Mouse (Mus musculus): ENCODE data around the gene Cdc42ep2. TPM values are rescaled to one million over a fixed set of nuclear protein-coding genes. Genes with fewer than 3 reads are reported as not detected.

The Cdc42ep2 gene
- polyA plus RNA-seq (2014; fragmentation: Nextera tagmentation; extraction: Ambion mirVana): 16.7 and 17.4 TPM in 2 replicates

DNA sequence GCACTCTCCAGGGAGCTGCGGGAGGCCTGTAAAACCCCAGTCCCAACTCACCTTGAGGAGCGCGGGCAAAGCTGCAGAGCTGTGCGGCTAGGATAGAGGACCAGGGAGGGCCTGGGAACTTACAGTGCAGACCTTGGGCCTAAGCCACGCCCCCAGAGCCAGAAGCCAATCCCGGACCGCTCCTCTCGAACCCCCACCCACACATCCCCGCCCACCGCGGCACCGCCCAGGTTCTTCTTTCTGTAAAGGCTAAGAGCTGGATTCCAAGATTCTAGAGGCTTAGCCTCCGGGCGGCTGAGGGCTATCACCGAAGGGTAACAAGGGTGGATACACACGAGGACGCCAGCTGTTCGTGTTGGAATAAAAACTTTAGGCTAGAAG lies at the start of gene Cdc42ep2:
Gene Cdc42ep2 (minus strand): TSS at position 104 of the 381 bp plus-strand sequence.
- Histone ChIP-seq H3K4me2 (ENCODE audit: low read depth, low read length) (peak within 1 kb of the TSS; percentile 96), H3K4me3 (ENCODE audit: low read depth, low read length) (peak within 1 kb of the TSS; percentile 66), H3K4me1 (ENCODE audit: control insufficient read depth, insufficient read depth, low read length) (peaks cover 6% of the 10 kb centered on the region; the same call in 1 of the 2 replicates), H3K27me3 (ENCODE audit: control insufficient read depth, insufficient read depth, low read length) (no peaks in the 10 kb centered on the region), H3K9me3 (ENCODE audit: control insufficient read depth, low read length) (no peaks in the 10 kb centered on the region), H3K36me3 (ENCODE audit: control insufficient read depth, insufficient read depth, low read length) (no peaks in the 10 kb centered on the region), H3K27ac (ENCODE audit: low read depth, low read length) (peak within 1 kb of the TSS; percentile 74), H3K9ac (replicated peaks; ENCODE audit: low read depth, low read length) (peak within 1 kb of the TSS; percentile 65)
- whole genome bisulfite sequencing: under 1% methylated on average over 18 of the region's 18 CpGs
- ATAC-seq (ENCODE audit: low read depth): peak; percentile 95

- no peak for ATAC-seq (ENCODE audit: low read depth)
- no peaks in the 10 kb centered on the region for H3K36me3 ChIP-seq (ENCODE audit: control insufficient read depth, insufficient read depth, low read length)
- peaks cover 9% of the 10 kb centered on the region for H3K4me1 ChIP-seq (ENCODE audit: control insufficient read depth, insufficient read depth, low read length)
- no peaks in the 10 kb centered on the region for H3K9me3 ChIP-seq (ENCODE audit: control insufficient read depth, low read length)
- no peak overlapping the region for H3K4me2 ChIP-seq (ENCODE audit: low read depth, low read length)
- H3K4me3 ChIP-seq (ENCODE audit: low read depth, low read length): no peak overlapping the region
- no peak overlapping the region for H3K9ac ChIP-seq (replicated peaks; ENCODE audit: low read depth, low read length)
- no peak overlapping the region for H3K27ac ChIP-seq (ENCODE audit: low read depth, low read length)
- no peaks in the 10 kb centered on the region for H3K27me3 ChIP-seq (ENCODE audit: control insufficient read depth, insufficient read depth, low read length)
- WGBS: 93% methylated on average over 10 of the region's 10 CpGs
These were observed 43.0 kb upstream of the Cdc42ep2 start for GRCm38 (mm10) chr19:5967664-5968063.

DNA sequence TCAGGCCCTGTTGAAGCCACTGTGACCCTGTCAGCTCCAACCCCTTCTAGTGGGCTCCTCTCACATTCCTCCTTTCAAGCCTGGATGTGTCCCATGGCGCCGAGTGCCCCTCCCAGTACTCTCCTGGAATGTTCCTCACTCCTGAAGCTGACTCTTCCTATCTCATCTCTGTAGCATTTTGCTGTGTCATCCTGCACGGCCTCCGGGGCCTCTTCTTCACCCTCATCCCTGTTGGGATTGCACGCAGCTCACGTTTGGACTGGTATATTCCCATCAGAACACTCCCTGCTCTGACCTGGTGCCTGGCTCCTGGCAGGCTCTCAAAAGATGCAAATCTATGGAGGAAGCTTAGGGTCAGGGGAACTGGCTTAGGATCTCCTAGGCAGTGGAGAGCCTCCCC lies 42.2 kb upstream of the Cdc42ep2 start:
- H3K4me3 ChIP-seq (ENCODE audit: low read depth, low read length): no peak overlapping the region
- ATAC-seq (ENCODE audit: low read depth): no peak
- H3K4me2 ChIP-seq (ENCODE audit: low read depth, low read length): no peak overlapping the region
- H3K27ac ChIP-seq (ENCODE audit: low read depth, low read length): no peak overlapping the region
- 80% methylated on average over 6 of the region's 6 CpGs for whole genome bisulfite sequencing
- no peak overlapping the region for H3K9ac ChIP-seq (replicated peaks; ENCODE audit: low read depth, low read length)
- no peaks in the 10 kb centered on the region for H3K36me3 ChIP-seq (ENCODE audit: control insufficient read depth, insufficient read depth, low read length)
- no peaks in the 10 kb centered on the region for H3K9me3 ChIP-seq (ENCODE audit: control insufficient read depth, low read length)
- H3K4me1 ChIP-seq (ENCODE audit: control insufficient read depth, insufficient read depth, low read length): peaks cover 9% of the 10 kb centered on the region
- no peaks in the 10 kb centered on the region for H3K27me3 ChIP-seq (ENCODE audit: control insufficient read depth, insufficient read depth, low read length)

DNA sequence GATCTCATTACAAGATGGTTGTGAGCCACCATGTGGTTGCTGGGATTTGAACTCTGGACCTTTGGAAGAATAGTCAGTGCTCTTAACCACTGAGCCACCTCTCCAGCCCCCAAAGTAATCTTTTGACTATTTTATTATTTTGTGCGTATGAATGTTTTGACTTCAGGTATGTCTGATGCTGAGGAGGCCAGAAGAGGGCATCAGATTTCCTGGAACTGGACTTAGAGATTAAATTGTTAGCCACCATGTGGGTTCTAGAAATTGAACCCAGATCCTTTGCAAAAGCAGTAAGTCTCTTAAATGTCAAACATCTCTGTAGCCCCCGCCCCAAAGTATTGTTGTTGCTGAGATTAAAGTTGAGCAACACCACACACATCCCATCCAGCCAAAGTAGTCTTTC lies 41.3 kb upstream of the Cdc42ep2 start:
- no peak overlapping the region for H3K27ac ChIP-seq (ENCODE audit: low read depth, low read length)
- no peak for ATAC-seq (ENCODE audit: low read depth)

GRCm38 (mm10) chr19:5965280-5965679 lies 40.7 kb upstream of the Cdc42ep2 start:
- WGBS: 14% methylated on average over 4 of the region's 4 CpGs
- ATAC-seq (ENCODE audit: low read depth): peak; percentile 60; the same call in 1 of the 2 replicates

More for the DNA sequence above, 41.3 kb upstream of the Cdc42ep2 start:
- Histone ChIP-seq H3K9ac (replicated peaks; ENCODE audit: low read depth, low read length) (no peak overlapping the region), H3K4me3 (ENCODE audit: low read depth, low read length) (no peak overlapping the region), H3K36me3 (ENCODE audit: control insufficient read depth, insufficient read depth, low read length) (no peaks in the 10 kb centered on the region), H3K27me3 (ENCODE audit: control insufficient read depth, insufficient read depth, low read length) (no peaks in the 10 kb centered on the region), H3K4me1 (ENCODE audit: control insufficient read depth, insufficient read depth, low read length) (peaks cover 9% of the 10 kb centered on the region), H3K9me3 (ENCODE audit: control insufficient read depth, low read length) (no peaks in the 10 kb centered on the region), H3K4me2 (ENCODE audit: low read depth, low read length) (no peak overlapping the region)
- 89% methylated on average over 2 of the region's 2 CpGs for WGBS

DNA sequence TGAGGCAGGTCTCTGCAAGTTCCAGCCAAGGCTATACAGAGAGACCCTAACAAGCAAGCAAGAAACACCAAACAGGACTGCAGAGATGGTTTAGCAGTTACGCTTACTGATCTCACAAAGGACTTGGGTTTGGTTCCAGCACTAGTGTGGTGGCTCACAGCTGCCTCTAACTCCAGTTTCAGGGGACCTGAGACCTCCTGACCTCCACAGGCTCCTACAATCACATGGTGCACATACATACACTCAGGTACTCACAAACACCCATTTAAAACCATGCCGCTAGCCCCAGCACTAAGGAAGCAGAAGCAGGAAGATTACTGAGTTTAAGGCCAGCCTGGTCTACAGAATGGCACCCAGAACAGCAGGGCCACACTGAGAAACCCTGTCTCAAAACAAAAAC lies 40.2 kb upstream of the Cdc42ep2 start:
- no peak overlapping the region for H3K27ac ChIP-seq (ENCODE audit: low read depth, low read length)
- WGBS: 94% methylated on average over 2 of the region's 2 CpGs
- H3K4me2 ChIP-seq (ENCODE audit: low read depth, low read length): peak overlapping the region; percentile 78
- peaks cover 9% of the 10 kb centered on the region for H3K4me1 ChIP-seq (ENCODE audit: control insufficient read depth, insufficient read depth, low read length)
- H3K27me3 ChIP-seq (ENCODE audit: control insufficient read depth, insufficient read depth, low read length): no peaks in the 10 kb centered on the region
- no peak overlapping the region; the same call in 1 of the 2 replicates for H3K9ac ChIP-seq (replicated peaks; ENCODE audit: low read depth, low read length)
- H3K9me3 ChIP-seq (ENCODE audit: control insufficient read depth, low read length): no peaks in the 10 kb centered on the region
- ATAC-seq (ENCODE audit: low read depth): no peak
- peak overlapping the region; percentile 58; the same call in 1 of the 2 replicates for H3K4me3 ChIP-seq (ENCODE audit: low read depth, low read length)
- no peaks in the 10 kb centered on the region for H3K36me3 ChIP-seq (ENCODE audit: control insufficient read depth, insufficient read depth, low read length)

More at GRCm38 (mm10) chr19:5965280-5965679, 40.7 kb upstream of the Cdc42ep2 start:
- H3K9me3 ChIP-seq (ENCODE audit: control insufficient read depth, low read length): no peaks in the 10 kb centered on the region
- no peak overlapping the region for H3K4me3 ChIP-seq (ENCODE audit: low read depth, low read length)
- no peak overlapping the region for H3K4me2 ChIP-seq (ENCODE audit: low read depth, low read length)
- H3K27ac ChIP-seq (ENCODE audit: low read depth, low read length): no peak overlapping the region
- no peak overlapping the region for H3K9ac ChIP-seq (replicated peaks; ENCODE audit: low read depth, low read length)
- no peaks in the 10 kb centered on the region for H3K27me3 ChIP-seq (ENCODE audit: control insufficient read depth, insufficient read depth, low read length)
- no peaks in the 10 kb centered on the region for H3K36me3 ChIP-seq (ENCODE audit: control insufficient read depth, insufficient read depth, low read length)
- peaks cover 9% of the 10 kb centered on the region for H3K4me1 ChIP-seq (ENCODE audit: control insufficient read depth, insufficient read depth, low read length)

DNA sequence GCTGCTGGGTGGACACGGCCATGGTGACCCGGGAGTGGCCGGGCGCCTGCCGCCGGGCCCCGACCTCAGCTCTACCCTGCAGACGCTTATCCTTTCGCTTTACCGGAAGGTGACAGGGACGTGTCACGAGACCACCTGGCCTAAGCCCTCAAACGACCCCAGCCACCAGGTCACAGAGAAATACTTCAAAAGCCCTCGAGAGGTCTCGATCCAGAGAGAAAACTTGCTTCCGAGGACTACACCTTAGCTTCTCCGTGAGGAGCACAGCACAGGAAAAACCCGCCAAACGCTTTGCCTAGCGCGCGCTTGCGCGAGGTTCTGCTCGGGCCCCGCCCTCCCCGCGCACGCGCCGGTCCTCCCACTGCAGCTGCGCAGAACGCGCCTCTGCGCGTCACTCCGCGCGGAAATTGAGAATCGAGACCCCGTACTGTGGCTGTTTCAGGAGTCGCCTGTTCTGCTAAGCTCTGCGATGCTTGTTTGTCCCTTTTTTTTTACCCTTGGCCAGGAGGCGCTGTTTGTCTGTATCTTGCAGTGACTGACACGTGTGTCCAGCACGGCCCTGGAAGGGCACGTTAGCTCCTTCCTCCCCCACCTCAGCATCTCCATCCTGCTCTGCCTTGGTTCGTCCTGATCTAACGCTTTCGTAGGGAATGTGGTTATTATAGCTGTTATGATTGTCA lies 39.4 kb upstream of the Cdc42ep2 start, which contains the start of gene Pola2:
Gene Pola2 (minus strand): TSS at position 320 of the 680 bp plus-strand sequence.
- no peaks in the 10 kb centered on the region for H3K27me3 ChIP-seq (ENCODE audit: control insufficient read depth, insufficient read depth, low read length)
- 0% methylated on average over 50 of the region's 50 CpGs for WGBS
- ATAC-seq (ENCODE audit: low read depth): peak; percentile 91
- H3K9me3 ChIP-seq (ENCODE audit: control insufficient read depth, low read length): no peaks in the 10 kb centered on the region
- peak within 1 kb of the TSS; percentile 69 for H3K27ac ChIP-seq (ENCODE audit: low read depth, low read length)
- peak within 1 kb of the TSS; percentile 58 for H3K4me3 ChIP-seq (ENCODE audit: low read depth, low read length)
- peaks cover 9% of the 10 kb centered on the region for H3K4me1 ChIP-seq (ENCODE audit: control insufficient read depth, insufficient read depth, low read length)
- H3K9ac ChIP-seq (replicated peaks; ENCODE audit: low read depth, low read length): peak within 1 kb of the TSS; percentile 59
- H3K4me2 ChIP-seq (ENCODE audit: low read depth, low read length): peak within 1 kb of the TSS; percentile 78
- H3K36me3 ChIP-seq (ENCODE audit: control insufficient read depth, insufficient read depth, low read length): no peaks in the 10 kb centered on the region

DNA sequence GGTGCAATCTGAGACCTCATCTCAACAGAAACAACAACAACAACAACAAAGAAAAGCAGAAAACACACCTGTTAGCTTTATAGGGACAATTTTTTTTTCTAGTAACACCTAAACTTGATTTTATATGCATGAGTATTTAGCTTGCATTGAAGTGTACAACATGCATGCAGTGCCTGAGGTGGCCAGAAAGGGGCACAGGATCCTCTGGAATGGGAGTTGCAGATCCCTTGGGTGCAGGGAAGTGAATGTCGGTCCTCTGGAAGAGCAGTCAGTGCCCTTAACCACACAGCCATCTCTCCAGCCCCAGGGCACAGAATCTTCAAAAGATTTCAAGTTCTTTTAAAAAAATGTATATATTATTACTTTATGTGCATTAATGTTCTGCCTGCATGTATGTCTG lies 38.0 kb upstream of the Cdc42ep2 start:
- peaks cover 9% of the 10 kb centered on the region for H3K4me1 ChIP-seq (ENCODE audit: control insufficient read depth, insufficient read depth, low read length)
- no peaks in the 10 kb centered on the region for H3K27me3 ChIP-seq (ENCODE audit: control insufficient read depth, insufficient read depth, low read length)
- no peak for ATAC-seq (ENCODE audit: low read depth)
- no peaks in the 10 kb centered on the region for H3K36me3 ChIP-seq (ENCODE audit: control insufficient read depth, insufficient read depth, low read length)
- no peak overlapping the region for H3K9ac ChIP-seq (replicated peaks; ENCODE audit: low read depth, low read length)
- no peak overlapping the region for H3K27ac ChIP-seq (ENCODE audit: low read depth, low read length)
- peak overlapping the region; percentile 78; the same call in 1 of the 2 replicates for H3K4me2 ChIP-seq (ENCODE audit: low read depth, low read length)
- no peaks in the 10 kb centered on the region for H3K9me3 ChIP-seq (ENCODE audit: control insufficient read depth, low read length)
- 32% methylated on average over 1 of the region's 1 CpGs for WGBS
- H3K4me3 ChIP-seq (ENCODE audit: low read depth, low read length): no peak overlapping the region

DNA sequence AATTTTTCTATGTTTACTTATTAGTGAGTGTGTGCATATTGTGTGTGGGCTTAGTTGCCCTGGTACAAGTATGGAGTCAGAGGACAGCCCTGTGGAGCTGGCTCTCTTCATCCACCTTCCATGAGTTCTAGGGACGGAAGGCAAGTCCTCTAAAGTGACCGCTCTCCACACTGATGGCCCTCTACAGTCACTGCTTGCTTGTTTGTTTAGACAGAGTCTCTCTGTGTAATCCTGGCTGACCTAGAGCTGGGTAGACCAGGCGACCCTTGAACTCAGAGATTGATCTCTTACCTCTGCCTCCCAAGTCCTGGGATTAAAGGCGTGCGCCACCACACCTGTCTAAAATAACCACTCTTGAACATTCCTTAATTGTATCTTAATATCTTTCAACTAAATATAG lies 32.8 kb upstream of the Cdc42ep2 start:
- no peak overlapping the region for H3K4me3 ChIP-seq (ENCODE audit: low read depth, low read length)
- H3K9me3 ChIP-seq (ENCODE audit: control insufficient read depth, low read length): no peaks in the 10 kb centered on the region
- H3K9ac ChIP-seq (replicated peaks; ENCODE audit: low read depth, low read length): no peak overlapping the region
- no peaks in the 10 kb centered on the region for H3K27me3 ChIP-seq (ENCODE audit: control insufficient read depth, insufficient read depth, low read length)
- no peaks in the 10 kb centered on the region for H3K4me1 ChIP-seq (ENCODE audit: control insufficient read depth, insufficient read depth, low read length)
- no peak overlapping the region for H3K4me2 ChIP-seq (ENCODE audit: low read depth, low read length)
- ATAC-seq (ENCODE audit: low read depth): no peak
- H3K27ac ChIP-seq (ENCODE audit: low read depth, low read length): no peak overlapping the region
- H3K36me3 ChIP-seq (ENCODE audit: control insufficient read depth, insufficient read depth, low read length): no peaks in the 10 kb centered on the region
- WGBS: 90% methylated on average over 5 of the region's 5 CpGs
